Mouse (Mus musculus): ENCODE data around the gene Ankrd11.

DNA sequence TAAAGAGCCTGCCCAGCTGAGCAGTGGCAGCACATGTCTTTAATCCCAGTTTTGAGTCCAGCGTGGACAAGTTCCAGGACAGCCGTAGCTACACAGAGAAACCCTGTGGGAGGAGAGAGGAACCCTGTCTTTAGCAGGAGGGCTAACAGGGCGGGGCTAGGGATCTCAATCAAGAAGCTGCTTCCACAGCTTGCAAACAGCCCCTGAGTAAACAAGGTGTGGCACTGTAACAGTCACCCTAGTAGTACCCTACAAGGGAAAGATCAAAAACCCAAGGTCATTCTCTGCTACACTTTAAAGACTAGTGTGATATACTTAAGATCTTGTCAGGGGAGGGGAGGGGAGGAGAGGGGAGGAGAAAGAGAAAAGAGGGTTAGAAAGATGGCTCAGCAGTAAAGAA, 5.1 kb downstream of the Ankrd11 start:
- no peak for TF ChIP-seq CTCF (IDR thresholded peaks at IDR 0.05; ENCODE audit: low read depth, low read length)
- no peak for TF ChIP-seq POLR2A (IDR thresholded peaks at IDR 0.05; ENCODE audit: borderline replicate concordance, low read depth, low read length)
